Mouse (Mus musculus): Measurements from ENCODE around the gene Borcs5. TPM values are rescaled to one million over a fixed set of nuclear protein-coding genes. Genes with fewer than 3 reads are reported as not detected.

The Borcs5 gene
- total RNA-seq, 2 experiments from 2014 or later: 15.1 to 17.1 TPM

DNA sequence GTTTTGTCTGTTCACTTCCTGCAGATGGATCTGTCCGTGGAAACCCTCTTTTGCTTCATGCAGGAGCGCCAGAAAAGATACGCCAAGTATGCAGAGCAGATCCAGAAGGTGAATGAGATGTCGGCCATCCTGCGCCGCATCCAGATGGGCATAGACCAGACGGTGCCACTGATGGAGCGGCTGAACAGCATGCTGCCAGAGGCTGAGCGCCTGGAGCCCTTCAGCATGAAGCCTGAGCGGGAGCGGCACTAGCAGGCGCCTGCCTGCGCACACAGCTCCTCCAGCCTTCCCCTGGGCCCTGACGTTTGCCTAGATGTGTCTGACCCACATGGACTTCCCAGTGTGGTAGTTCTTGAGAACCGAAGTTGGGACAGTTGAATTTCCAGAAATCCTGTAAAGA, 70.7 kb downstream of the Borcs5 start:
- Histone ChIP-seq H3K4me3 (no peak overlapping the region), H3K27ac (no peak overlapping the region)
- intact Hi-C loops (cut with DNase I): no loop called here
- no peak for TF ChIP-seq CTCF (IDR thresholded peaks at IDR 0.05)
- no peak for DNase-seq

DNA sequence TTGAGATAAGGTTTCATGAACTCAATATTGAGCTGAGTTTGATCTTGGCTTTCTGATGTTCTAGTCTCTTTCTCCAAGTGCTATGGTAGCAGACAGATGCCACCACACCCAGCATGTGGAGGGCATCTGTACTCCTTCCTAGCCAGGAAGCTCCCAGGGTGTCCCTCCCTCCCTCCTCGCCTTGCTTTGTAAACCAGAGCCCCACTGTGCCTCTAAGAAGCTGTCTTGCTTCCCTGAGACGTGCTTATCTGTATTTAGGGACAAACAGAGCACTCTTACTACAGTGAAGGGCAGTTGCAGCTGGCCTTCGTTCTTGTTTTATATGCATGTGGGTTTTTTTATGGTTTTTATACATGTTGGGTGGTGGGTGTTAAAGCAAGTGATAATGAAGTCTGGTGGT, 74.0 kb downstream of the Borcs5 start:
- Histone ChIP-seq H3K4me3 (no peak overlapping the region), H3K27ac (no peak overlapping the region)
- intact Hi-C loops (cut with DNase I): no loop called here
- DNase-seq: no peak
- no peak for TF ChIP-seq CTCF (IDR thresholded peaks at IDR 0.05)

DNA sequence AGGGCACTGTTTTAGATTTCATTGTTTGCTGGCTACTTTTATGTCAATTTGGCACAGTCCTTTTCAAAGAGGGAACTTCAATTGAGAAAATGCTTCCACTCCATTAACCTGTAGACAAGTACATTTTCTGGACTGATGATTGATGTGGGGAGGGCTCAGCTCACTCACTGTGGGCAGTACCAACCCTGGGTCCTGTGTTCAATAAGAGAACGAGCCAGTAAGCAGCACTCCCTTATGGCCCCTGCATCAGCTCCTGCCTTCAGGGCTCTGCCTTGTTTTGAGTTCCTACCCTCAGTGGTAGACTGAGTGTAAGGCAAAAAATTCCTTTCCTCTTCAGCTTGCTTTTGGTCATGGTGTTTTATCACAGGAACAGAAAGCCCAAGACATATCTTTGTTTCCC, 74.6 kb downstream of the Borcs5 start:
- Histone ChIP-seq H3K4me3 (no peak overlapping the region), H3K27ac (no peak overlapping the region)
- no peak for DNase-seq
- TF ChIP-seq CTCF (IDR thresholded peaks at IDR 0.05): no peak
- intact Hi-C loops (cut with DNase I): no loop called here

DNA sequence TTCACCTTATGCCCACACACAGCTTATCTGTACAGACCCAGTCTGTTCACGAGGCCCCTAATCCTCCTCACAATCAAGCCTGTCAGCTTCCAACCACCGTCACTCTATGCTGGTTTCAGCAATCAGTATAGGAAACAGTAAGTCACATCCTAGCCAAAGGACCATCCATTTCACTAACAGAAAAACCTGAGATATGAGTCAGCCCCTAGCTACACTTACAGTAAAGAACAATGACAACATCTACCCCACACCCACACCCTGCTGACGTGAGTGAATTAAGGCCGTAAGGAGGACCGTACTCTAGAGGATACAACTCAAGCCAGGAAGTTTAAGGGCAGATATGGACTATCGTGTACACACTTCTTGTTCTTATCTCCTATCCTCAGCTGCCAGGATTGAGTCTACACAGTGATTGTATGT, 76.9 kb downstream of the Borcs5 start:
- no peak for DNase-seq
- intact Hi-C loops (cut with DNase I): loop anchor here (5.0 kb wide), 1 partner anchor 46 kb away; no protein-coding TSS in a partner anchor
- no peak overlapping the region for H3K27ac ChIP-seq
- no peak for TF ChIP-seq CTCF (IDR thresholded peaks at IDR 0.05)
- no peak overlapping the region for H3K4me3 ChIP-seq

DNA sequence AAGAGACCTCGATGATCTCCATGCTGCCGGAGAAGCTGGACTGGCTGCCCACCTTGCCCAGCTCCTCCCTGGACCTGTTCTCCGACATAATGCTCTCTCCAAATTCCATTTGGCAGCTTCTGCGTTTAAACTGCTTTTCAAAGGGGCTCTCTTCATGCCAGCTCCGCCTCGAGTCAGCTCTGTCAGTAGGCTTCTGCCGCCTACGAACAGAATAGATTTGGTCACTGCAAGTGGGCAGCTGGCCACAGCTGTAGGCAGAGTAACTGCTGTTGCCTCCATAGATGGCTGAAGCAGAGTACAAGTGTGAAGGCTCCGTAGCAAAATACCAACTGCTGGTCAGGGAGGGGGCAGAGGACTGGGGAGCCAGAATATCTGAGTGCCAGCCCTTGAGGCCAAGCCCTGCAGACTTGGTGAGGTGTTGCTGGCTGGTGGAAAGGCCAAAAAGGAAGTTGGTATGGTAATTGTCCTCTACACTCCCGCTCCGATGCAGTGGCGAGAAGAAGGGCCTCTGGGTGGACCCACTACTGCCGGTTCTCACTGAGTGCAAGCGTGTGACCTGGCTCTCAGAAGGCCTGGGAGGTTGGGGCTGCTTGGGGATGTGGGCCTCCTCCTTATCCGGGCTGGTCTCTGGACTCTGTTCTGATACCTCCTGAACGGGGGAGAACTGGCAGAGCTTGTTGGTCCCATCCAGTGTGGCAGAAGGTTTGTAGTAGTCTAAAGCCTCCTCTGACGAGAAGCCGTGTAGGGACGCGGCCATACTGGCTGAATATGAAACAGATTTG, 78.8 kb downstream of the Borcs5 start:
- no peak for TF ChIP-seq CTCF (IDR thresholded peaks at IDR 0.05)
- no peak overlapping the region for H3K4me3 ChIP-seq
- no peak overlapping the region for H3K27ac ChIP-seq
- no peak for DNase-seq
- intact Hi-C loops (cut with DNase I): loop anchor here (5.0 kb wide), 1 partner anchor 44 kb away; no protein-coding TSS in a partner anchor

DNA sequence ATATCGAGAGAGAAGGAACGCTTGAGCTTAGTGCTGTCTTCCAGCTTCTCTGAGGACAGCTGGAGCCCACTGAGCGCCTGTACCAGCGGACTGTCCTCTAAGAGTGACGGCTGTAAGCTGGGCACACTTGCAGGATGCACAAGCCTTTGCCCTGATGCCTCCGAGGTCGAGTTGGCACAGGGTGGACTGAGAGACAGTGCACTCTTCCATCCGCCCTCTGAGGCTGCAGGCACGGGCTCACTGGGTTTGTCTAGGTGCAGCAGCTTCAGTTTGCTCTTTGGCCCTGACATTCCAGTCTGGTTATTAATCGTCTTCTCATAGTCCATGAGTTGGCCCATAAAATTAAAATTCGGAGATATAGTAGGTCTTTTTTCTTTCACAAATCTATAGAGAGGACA, 79.4 kb downstream of the Borcs5 start:
- no peak overlapping the region for H3K4me3 ChIP-seq
- no peak for TF ChIP-seq CTCF (IDR thresholded peaks at IDR 0.05)
- no peak overlapping the region for H3K27ac ChIP-seq
- DNase-seq: no peak
- intact Hi-C loops (cut with DNase I): loop anchor here (5.0 kb wide), 1 partner anchor 44 kb away; no protein-coding TSS in a partner anchor

DNA sequence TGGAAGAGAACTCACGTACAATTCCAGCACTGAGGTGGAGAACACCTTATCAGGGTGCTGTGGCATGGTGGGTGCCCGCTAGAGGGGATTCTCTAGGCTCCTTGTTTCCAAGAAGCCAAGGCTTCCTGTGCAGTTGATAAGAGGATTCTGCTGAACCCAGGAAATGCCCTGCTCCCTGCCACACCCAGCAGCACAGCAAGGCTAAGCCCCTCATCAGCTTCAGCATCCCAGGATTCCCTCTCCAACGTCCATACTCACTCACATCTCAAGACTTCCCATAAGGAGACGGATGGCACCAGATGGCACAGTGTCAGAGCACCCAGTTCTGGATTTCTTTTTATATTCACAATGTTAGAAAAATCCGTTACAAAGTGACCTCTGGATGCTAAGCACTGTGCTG, 79.8 kb downstream of the Borcs5 start:
- Histone ChIP-seq H3K27ac (no peak overlapping the region), H3K4me3 (no peak overlapping the region)
- intact Hi-C loops (cut with DNase I): loop anchor here (5.0 kb wide), 1 partner anchor 43 kb away; no protein-coding TSS in a partner anchor
- TF ChIP-seq CTCF (IDR thresholded peaks at IDR 0.05): no peak
- DNase-seq: no peak

DNA sequence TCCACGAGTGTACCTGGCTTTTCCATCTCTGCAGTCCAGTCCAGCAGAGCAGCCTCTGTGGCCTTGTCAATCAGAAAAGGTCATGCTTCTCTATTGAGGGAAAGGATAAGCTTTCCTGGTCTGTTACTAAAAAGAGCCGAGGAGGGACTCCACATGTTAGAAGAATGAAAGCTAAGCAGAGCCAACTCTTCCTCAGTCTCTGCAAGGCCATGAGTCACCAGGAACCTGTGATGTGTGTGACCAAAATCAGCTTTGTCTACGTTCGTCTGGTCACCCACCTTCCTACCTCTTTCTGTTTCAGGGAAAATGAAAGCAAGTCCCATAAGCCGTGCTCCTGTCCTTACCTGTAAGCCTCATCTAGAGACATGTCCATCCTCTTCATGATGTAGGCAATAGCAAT, 80.8 kb downstream of the Borcs5 start:
- Histone ChIP-seq H3K4me3 (no peak overlapping the region), H3K27ac (no peak overlapping the region)
- intact Hi-C loops (cut with DNase I): no loop called here
- TF ChIP-seq CTCF (IDR thresholded peaks at IDR 0.05): no peak
- no peak for DNase-seq

DNA sequence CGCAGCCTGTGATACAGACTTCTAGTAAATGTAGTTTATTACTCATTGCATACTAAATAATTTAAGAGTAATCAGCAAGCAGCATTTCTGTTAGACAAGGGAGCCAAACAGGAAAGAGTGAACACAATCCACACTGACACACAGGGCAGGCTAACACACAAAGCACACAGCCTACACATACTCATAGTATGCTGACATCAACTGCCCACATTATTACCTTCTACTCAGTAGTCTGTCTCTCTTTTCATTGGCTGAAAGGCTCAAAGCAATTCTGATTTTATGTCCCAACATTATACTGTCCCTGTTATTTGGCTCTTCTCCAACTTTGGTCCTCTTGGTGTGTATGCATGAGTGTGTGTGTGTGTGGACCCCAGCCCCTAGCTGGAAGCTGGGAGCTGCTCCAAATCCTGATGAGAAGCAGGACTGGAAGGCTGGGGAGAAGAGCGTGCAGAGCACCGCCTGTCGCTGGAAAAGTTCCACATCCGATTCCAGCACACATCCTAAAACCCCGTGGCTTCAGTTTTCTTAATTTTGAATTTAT, 82.5 kb downstream of the Borcs5 start:
- no peak for DNase-seq
- no peak for TF ChIP-seq CTCF (IDR thresholded peaks at IDR 0.05)
- Histone ChIP-seq H3K4me3 (no peak overlapping the region), H3K27ac (no peak overlapping the region)
- intact Hi-C loops (cut with DNase I): no loop called here

DNA sequence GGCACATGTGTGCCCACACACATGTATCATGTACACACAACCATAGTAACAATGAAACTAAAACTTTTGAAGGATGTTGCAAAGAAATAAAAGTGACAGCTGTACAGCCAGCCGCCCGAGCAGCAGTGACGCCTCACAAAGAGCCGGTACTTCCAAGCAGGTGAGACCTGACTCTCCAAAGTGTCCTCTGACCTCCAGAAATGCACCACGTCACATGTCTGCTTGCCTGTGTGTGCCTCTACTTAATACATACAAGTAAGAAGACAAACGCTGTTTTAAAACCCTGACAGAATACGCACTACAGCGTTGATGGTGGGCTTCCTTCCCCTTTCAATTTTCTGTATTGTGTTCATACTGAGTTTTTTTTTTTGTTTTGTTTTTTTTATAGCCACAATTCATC, 83.6 kb downstream of the Borcs5 start:
- TF ChIP-seq CTCF (IDR thresholded peaks at IDR 0.05): no peak
- DNase-seq: no peak
- no peak overlapping the region for H3K4me3 ChIP-seq
- intact Hi-C loops (cut with DNase I): no loop called here
- no peak overlapping the region for H3K27ac ChIP-seq

DNA sequence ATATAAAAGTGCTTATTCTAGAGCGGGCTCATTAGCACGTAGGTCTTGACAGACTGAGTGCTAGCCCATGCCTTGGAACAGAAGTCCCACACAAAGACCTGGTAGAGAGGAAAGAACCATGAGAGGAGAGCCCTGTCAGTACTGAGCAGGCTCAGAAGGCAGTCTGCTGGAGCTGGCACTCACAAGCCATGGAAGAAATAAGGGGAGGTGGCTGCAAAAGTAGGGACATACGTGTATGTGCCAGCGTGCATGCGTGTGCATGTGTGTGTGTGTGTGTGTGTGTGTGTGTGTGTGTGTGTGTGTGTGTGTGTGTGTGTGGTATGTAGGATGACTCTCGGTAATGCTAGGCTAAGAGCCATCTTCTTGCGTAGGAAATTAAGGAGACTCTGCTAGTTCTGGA, 84.0 kb downstream of the Borcs5 start:
- intact Hi-C loops (cut with DNase I): no loop called here
- DNase-seq: no peak
- TF ChIP-seq CTCF (IDR thresholded peaks at IDR 0.05): no peak
- no peak overlapping the region for H3K4me3 ChIP-seq
- no peak overlapping the region for H3K27ac ChIP-seq

DNA sequence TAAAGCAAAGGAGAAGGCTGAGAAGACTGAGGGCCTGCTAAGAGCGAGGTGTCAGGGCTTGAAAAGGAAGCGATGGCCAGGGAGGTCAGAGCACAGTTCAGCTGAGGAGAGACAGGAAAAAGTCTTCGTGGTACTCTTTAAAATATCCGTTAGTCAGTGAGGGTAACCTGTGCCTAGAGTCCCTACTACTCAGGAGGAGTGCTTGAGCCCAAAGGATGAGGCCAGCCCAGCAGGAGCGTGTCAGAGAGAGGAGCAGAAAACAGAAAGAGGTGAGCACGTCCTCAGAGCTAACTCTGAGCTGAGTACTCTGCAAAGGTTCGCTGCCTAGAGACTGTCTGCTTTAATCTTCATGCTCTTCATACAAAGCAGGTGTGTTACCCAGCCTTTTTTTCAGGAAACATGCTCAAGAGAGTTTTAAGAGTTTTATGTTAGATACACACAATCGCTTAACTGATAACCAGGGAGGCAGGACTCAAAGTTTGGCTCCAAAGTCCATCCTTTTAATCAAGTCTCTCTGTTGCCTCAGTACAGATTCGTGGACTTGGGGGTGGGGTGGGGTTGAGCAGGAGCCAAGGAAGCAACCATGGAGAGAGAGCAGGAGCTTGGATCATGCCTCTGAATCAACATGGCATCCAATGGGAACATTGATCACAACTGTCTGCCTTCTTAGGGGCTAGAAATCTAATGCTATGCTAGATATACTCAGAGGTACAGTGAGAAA, 84.7 kb downstream of the Borcs5 start:
- intact Hi-C loops (cut with DNase I): no loop called here
- no peak for TF ChIP-seq CTCF (IDR thresholded peaks at IDR 0.05)
- DNase-seq: no peak

DNA sequence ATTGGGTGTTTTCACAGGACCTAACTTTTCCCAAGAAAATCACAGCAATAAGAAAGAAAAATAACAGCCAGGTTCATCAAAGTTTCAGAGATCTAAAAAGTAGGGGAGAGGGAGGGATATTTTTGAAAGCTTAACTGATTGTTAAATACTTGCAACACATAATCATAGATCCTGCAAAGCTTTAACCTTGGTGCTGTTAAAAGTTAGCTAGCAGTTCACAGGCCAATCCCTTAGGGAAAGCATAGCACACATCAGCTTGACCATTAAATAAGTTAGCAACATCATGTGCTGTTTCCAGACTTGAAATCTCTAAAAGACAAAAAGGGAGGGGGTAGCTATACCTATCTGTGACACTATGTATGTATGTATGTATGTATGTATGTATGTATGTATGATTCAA, 86.1 kb downstream of the Borcs5 start:
- no peak for TF ChIP-seq CTCF (IDR thresholded peaks at IDR 0.05)
- DNase-seq: no peak
- intact Hi-C loops (cut with DNase I): no loop called here

More for the DNA sequence above, 84.7 kb downstream of the Borcs5 start:
- Histone ChIP-seq H3K27ac (no peak overlapping the region), H3K4me3 (no peak overlapping the region)

More for the DNA sequence above, 86.1 kb downstream of the Borcs5 start:
- H3K27ac ChIP-seq: no peak overlapping the region
- no peak overlapping the region for H3K4me3 ChIP-seq

Measured in gastrocnemius, adult 2 months (tissue).